Mouse (Mus musculus) hindbrain, embryonic 10.5 days (tissue): ENCODE measurements at regions not wholly inside any gene's neighbourhood (a gene's known extent, or its start where the extent isn't known, plus 50 kb on each side); places are given as distances from the start of the nearest gene placed in this dataset.

ENCODE experiments used
- DNase-seq: peaks from one replicate; pipeline ENCODE4 v3.0.0-alpha.2; 2017; ENCODE audit warnings: low spot score
- H3K27ac ChIP-seq: fragments of 300-500 bp; sonication (generic); 2 replicates; pipeline ENCODE4 v1.5.1; 2016; ENCODE audit warnings: mild to moderate bottlenecking, moderate library complexity
- H3K27me3 ChIP-seq: fragments of 300-500 bp; sonication (generic); 2 replicates; pipeline ENCODE4 v1.6.1; 2016; ENCODE audit warnings: mild to moderate bottlenecking; ENCODE audit not compliant: poor library complexity, insufficient read depth, severe bottlenecking
- H3K36me3 ChIP-seq: fragments of 300-500 bp; sonication (generic); 2 replicates; pipeline ENCODE4 v1.6.1; 2016; ENCODE audit warnings: mild to moderate bottlenecking, moderate library complexity
- H3K4me1 ChIP-seq: fragments of 300-500 bp; sonication (generic); replicated peaks from 2 replicates; pipeline ENCODE4 v1.6.1; 2016; ENCODE audit warnings: mild to moderate bottlenecking
- H3K4me3 ChIP-seq: fragments of 300-500 bp; sonication (generic); 2 replicates; pipeline ENCODE4 v1.5.1; 2016; ENCODE audit warnings: mild to moderate bottlenecking, moderate library complexity
- H3K9me3 ChIP-seq: fragments of 300-500 bp; sonication (generic); 2 replicates; pipeline ENCODE4 v1.6.1; 2016; ENCODE audit warnings: mild to moderate bottlenecking, moderate library complexity
- WGBS: fragments of 180-500 bp; shearing (Covaris S2); methylation state at CpG from one replicate; pipeline ENCODE4 v1.1.7; 2016; 5-methylcytosine and 5-hydroxymethylcytosine counted together

- Histone ChIP-seq H3K27ac (no peak overlapping the region), H3K36me3 (no peaks in the 10 kb centered on the region), H3K9me3 (no peaks in the 10 kb centered on the region), H3K27me3 (no peaks in the 10 kb centered on the region), H3K4me3 (no peak overlapping the region), H3K4me1 (no peaks in the 10 kb centered on the region)
- 92% methylated on average over 7 of the region's 7 CpGs for WGBS
- DNase-seq: no peak
Observed at GRCm38 (mm10) chr12:32767206-32768081, 51.9 kb upstream of the Nampt start.

DNA sequence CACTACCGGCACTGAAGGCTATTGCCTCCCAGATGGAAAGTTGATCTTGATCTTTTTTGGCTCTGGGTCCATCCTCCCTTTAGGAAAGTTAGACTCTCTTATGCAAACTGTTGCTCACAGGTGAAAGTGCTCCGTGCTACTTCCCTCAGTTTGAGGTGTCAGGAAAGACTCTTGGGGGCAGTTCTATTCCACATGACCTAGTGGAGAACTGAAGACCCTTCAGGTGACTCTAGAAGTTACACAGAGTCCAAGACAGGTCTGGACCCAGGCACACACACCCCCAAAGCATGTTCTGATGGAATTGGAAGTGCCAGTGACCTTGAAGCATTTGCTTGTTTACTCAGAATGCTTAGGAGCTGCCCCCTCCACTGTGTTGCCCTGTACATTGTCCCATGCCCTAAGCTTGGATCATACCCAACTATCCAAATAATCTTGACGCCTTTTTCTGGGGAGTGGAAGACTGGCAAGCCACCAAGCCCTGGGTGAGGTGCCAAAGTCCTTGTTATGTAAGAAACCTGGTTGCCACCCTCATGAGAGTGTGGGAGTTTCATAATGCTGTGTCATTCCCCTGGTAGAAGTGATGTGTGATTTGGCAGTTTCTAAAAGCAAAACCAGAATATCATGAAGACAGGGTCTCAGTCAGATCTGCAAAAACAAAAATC is 51.1 kb upstream of the Nampt start:
- no peaks in the 10 kb centered on the region for H3K9me3 ChIP-seq
- H3K4me3 ChIP-seq: no peak overlapping the region
- 84% methylated on average over 3 of the region's 3 CpGs for WGBS
- H3K36me3 ChIP-seq: no peaks in the 10 kb centered on the region
- H3K4me1 ChIP-seq: no peaks in the 10 kb centered on the region
- H3K27me3 ChIP-seq: no peaks in the 10 kb centered on the region
- no peak overlapping the region for H3K27ac ChIP-seq
- no peak for DNase-seq

DNA sequence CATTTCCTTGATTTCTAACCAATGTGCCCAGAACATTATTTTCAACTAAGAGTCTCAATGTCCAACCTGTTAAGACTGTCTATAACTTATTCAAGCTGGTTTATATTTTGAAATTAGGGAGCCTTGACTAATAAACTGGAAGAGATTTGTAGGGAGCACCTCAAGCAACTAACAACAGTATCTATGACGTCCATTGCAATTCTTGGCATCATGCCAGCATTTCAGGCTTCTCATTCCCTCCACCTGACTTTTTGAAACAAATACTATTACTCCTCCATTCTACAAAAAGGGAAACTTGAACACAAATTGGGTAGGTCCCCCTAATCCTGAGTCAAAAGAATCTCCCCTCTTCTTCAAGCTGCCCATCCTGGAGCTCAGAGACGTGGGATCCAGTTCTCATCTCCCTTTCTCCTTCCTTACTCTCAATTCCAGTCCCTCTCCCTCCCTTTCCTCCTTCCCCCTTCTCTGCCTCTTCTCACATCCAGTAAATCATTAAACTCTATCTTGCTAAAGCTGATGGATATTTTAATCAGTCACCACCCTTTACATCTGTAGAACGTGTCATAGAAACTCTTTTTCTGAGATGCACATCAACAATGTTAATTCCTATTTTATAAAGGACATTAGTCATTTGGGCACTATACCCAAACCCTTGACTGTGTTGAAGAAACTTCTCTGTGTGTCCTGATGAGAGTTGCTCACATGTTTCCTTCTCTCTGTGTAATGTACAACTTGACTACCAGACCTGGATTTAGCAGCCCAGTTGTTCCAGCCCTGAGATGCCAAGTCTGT is 50.4 kb upstream of the Nampt start:
- no peak for DNase-seq
- H3K4me3 ChIP-seq: no peak overlapping the region
- no peaks in the 10 kb centered on the region for H3K27me3 ChIP-seq
- 84% methylated on average over 3 of the region's 3 CpGs for WGBS
- no peaks in the 10 kb centered on the region for H3K4me1 ChIP-seq
- H3K36me3 ChIP-seq: no peaks in the 10 kb centered on the region
- no peak overlapping the region for H3K27ac ChIP-seq
- no peaks in the 10 kb centered on the region for H3K9me3 ChIP-seq
